Mouse (Mus musculus) kidney, adult 9 months (tissue): ENCODE data around the gene Itpr2.

ENCODE experiments used
- DNase-seq: peaks from one replicate; pipeline ENCODE4 v3.0.0; 2022

Itpr2 gene

GRCm38 (mm10) chr6:146255656-146256055, 246.4 kb downstream of the Itpr2 start:
- no peak for DNase-seq

GRCm38 (mm10) chr6:146254931-146255330, 247.1 kb downstream of the Itpr2 start:
- DNase-seq: no peak

- DNase-seq: no peak
Measured at GRCm38 (mm10) chr6:146254216-146254820, 247.7 kb downstream of the Itpr2 start.

DNA sequence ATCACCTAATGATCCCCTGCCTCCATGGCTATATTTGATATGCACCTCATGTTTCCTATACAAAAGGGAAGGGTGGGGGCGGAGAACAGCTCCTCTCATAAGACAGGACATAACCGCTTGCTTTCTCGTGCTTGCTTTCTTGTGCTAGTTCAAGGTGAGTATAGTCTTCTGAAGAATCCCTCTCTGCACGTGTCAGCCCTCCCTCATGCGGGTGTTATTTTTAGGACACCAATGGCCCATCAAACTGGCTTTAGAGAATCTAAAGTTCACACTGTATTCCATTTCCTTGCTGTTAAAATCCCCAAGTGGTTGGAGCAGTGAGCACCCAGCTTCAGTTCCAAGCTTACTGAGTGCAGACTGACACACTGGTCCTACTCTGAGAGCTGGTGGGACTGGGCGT, 252.9 kb downstream of the Itpr2 start:
- DNase-seq: no peak

DNA sequence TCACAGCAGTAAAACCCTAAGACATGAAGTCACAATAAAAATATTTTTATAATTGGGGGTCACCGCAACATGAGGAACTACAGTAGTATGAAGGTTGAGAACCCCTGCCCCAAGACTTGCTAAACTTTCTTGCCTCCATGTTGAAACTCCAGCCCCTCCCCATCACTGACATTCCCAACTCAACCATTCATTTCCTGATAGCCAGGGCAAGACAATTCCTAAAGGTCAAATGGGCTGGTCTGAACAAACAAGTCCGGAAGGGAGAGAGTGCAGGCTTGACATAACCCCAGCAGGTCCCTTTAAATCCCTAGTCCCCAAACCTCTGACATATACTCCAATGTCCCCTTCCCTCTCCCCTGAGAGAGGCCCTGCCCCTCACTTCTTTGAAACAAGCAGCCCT, 253.7 kb downstream of the Itpr2 start:
- DNase-seq: no peak

- no peak for DNase-seq
Measured at GRCm38 (mm10) chr6:146247906-146248305, 254.1 kb downstream of the Itpr2 start.

GRCm38 (mm10) chr6:146246368-146246767, 255.7 kb downstream of the Itpr2 start:
- peak; percentile 67 for DNase-seq

DNA sequence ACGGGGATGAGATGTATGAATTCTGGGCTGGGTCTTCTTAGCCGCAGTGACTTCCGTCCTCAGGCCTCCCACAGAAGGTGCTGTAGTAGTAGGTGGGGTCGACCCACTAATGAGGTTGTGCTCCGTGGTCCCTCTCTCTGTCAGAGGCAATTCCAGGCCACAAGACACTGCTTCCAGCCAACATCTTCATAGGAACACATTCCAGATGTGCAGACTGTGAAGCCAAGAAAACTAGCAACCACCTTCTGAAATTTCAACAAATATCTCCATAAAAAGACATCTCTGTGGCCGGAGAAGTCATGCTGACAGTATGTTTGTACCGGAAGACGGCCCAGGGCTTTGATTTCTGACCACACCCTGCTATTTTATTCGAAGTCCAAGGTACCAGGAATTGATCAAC, 256.1 kb downstream of the Itpr2 start:
- DNase-seq: no peak

GRCm38 (mm10) chr6:146243068-146243467, 259.0 kb downstream of the Itpr2 start:
- DNase-seq: no peak

DNA sequence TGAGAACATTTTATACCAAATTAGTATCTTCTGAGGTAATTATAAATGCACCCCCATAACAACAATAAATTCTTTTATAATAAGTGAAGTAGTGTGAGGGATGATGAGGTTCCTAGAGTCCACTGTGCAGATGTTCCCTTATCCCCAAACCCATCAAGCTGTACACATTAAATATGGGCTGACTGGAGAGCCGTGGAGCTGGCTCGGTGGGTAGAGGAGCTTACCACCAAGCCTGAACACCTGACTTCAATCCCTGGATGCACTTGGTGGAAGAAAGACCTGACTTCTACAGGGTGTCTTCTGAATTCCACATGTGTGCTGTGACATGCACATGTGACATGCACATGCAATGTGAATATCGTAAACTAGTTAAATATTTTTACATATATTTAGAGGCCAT, 260.7 kb downstream of the Itpr2 start:
- no peak for DNase-seq

- no peak for DNase-seq
Measured at GRCm38 (mm10) chr6:146235165-146235564, 266.9 kb downstream of the Itpr2 start.

GRCm38 (mm10) chr6:146234417-146234816, 267.6 kb downstream of the Itpr2 start:
- DNase-seq: no peak

GRCm38 (mm10) chr6:146230903-146231302, 271.1 kb downstream of the Itpr2 start:
- no peak for DNase-seq

DNA sequence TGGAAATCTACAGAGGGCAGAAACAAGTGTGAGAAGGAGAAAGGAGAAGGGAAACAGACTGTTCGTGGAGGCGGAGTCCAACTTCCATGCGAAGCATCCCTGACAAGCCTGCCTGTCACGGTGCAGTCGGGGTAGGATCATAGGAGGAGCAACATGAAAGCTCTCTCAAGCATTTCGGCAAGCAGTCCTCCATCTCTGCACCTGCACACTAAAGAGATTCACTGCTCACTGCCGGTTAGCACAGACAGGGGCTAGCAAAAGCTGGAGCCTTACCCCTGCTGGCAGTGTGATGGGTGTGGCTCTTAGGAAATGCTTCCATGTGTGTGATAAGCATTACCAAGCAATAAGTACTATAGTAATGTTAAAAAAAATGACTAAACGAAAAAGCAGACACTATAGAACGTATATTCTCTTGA, 271.6 kb downstream of the Itpr2 start:
- DNase-seq: no peak

DNA sequence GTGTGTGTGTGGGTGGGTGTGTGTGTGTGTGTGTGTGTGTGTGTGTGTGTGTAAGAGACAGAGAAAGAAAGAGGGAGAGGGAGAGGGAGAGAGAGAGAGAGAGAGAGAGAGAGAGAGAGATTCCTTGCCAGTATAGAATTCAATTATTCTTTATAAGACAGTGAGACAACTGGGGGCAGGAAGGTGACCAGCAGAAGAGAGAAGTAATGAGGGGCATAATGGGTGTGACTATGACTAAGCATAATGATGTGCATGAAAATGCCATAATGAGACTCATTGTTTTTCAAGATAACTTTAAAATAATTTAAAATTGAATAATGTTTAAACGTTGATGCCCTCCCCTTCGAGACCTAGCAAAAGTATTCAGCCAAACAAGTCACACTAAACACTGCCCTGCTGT, 272.1 kb downstream of the Itpr2 start:
- no peak for DNase-seq

- no peak for DNase-seq
Measured at GRCm38 (mm10) chr6:146229519-146229918, 272.5 kb downstream of the Itpr2 start.

- DNase-seq: no peak
Measured at GRCm38 (mm10) chr6:146228048-146228447, 274.0 kb downstream of the Itpr2 start.

DNA sequence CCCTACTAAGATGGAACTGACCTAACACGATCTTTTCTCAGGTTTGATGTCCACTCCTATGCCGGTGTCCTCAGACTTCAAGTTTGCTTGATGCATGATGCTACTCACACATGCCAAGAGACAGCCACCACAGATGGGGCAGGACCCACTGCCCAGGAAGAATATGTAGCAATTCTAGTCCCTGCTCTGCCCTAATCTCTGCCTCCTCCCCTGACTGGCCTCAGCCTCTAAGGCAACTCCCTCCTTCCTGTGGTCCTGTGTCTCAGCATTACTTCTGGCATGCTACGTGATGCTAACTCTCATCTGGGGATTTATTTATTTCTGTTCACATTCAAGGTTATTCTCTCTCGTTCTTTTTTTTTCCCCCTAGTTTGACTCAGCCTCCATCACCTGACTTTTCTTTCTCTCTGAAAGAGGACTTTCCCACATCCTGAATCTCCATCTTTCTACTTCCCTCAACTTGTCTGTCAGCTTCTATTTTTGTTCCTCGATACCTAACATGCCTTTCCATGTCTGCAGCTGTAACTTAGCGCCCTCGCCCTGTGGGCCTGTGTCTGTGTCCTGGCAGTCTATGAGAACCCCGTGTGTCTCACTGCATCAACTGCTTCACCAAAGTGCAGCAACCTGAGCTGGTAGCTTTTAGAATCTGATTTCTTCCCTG, 279.5 kb downstream of the Itpr2 start:
- no peak for DNase-seq

- DNase-seq: no peak
Measured at GRCm38 (mm10) chr6:146221371-146222336, 280.4 kb downstream of the Itpr2 start.

- no peak for DNase-seq
Measured at GRCm38 (mm10) chr6:146220071-146220470, 282.0 kb downstream of the Itpr2 start.

DNA sequence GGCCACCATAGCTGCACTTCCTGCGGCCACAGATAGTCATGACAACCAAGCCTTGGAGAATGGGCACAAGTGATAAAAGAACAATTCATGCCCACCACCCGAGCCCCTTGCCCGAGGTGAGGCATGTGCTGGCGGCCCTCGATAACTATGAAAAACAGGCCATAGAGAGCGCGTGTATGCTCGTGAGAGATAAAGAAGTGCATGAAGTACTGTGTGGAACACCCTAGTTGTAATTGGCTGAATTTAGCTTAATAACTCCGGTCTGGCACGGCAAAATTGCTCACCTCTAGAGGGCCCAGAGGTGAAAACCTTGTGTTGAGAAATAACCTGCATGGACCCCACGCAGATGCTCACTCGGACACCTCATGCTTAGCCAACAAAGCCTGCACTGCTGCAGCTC, 282.5 kb downstream of the Itpr2 start:
- no peak for DNase-seq

- DNase-seq: no peak
Measured at GRCm38 (mm10) chr6:146215302-146215701, 286.7 kb downstream of the Itpr2 start.

- no peak for DNase-seq
Measured at GRCm38 (mm10) chr6:146212339-146212738, 289.7 kb downstream of the Itpr2 start.

- DNase-seq: no peak
Measured at GRCm38 (mm10) chr6:146211233-146211632, 290.8 kb downstream of the Itpr2 start.
